Mouse (Mus musculus) embryonic facial prominence, embryonic 12.5 days (tissue): ENCODE measurements around the gene Ppp2r5e. TPM values are rescaled to one million over a fixed set of nuclear protein-coding genes. Genes with fewer than 3 reads are reported as not detected.

Source experiments
- ATAC-seq: fragments of 200-750 bp; cut with Nextera tagmentation; 2 replicates; pipeline ENCODE4 v1.8.0; 2017; ENCODE audit not compliant: insufficient number of reproducible peaks, insufficient read depth, low FRiP score, low TSS enrichment
- H3K27ac ChIP-seq: fragments of 300-500 bp; sonication (generic); 2 replicates; pipeline ENCODE4 v1.5.1; 2016; ENCODE audit warnings: mild to moderate bottlenecking
- H3K27me3 ChIP-seq: fragments of 300-500 bp; sonication (generic); 2 replicates; pipeline ENCODE4 v1.6.1; 2016; ENCODE audit warnings: mild to moderate bottlenecking, moderate library complexity
- H3K36me3 ChIP-seq: fragments of 300-500 bp; sonication (generic); 2 replicates; pipeline ENCODE4 v1.6.1; 2016; ENCODE audit warnings: mild to moderate bottlenecking
- H3K4me1 ChIP-seq: fragments of 300-500 bp; sonication (generic); 2 replicates; pipeline ENCODE4 v1.6.1; 2016
- H3K4me2 ChIP-seq: fragments of 300-500 bp; sonication (generic); replicated peaks from 2 replicates; pipeline ENCODE4 v1.6.1; 2016; ENCODE audit warnings: mild to moderate bottlenecking, moderate library complexity
- H3K4me3 ChIP-seq: fragments of 300-500 bp; sonication (generic); 2 replicates; pipeline ENCODE4 v1.5.1; 2016; ENCODE audit warnings: mild to moderate bottlenecking
- H3K9ac ChIP-seq: fragments of 300-500 bp; sonication (generic); 2 replicates; pipeline ENCODE4 v1.6.1; 2016; ENCODE audit warnings: mild to moderate bottlenecking, moderate library complexity
- H3K9me3 ChIP-seq: fragments of 300-500 bp; sonication (generic); 2 replicates; pipeline ENCODE4 v1.6.1; 2016; ENCODE audit warnings: mild to moderate bottlenecking, moderate library complexity
- WGBS: fragments of 180-500 bp; shearing (Covaris S2); methylation state at CpG from one replicate; pipeline ENCODE4 v1.1.7; 2016; 5-methylcytosine and 5-hydroxymethylcytosine counted together
- polyA plus RNA-seq: library from polyadenylated mRNA; unstranded; fragments of >200 nt; fragmentation: Nextera tagmentation; extraction: Ambion mirVana; gene quantifications from 2 replicates; pipeline ENCODE4 v1.2.1, GENCODE M21; 2016

Ppp2r5e gene
- polyA plus RNA-seq, 1 experiment from 2014 or later, result 19.2 TPM

DNA sequence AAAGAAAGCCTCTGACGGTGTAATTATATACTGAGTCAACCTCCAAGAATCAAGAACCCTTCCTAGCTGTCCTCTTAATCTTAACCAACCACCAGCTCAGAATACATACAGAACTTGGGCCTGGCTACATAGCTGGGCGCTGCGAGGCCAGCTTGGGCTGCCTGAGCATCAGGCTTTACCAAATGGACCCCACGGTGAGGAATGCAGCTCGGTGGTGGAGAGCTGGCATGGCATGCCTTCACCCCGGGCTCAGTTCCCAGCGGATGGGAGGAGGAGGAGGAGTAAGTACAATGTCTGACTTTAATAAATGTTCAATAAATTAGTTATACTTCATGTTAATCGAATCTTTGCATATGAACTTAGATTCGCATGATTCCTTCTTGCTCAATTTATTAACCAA, 47.0 kb downstream of the Ppp2r5e start:
- Histone ChIP-seq H3K9me3 (no peaks in the 10 kb centered on the region), H3K27me3 (no peaks in the 10 kb centered on the region), H3K36me3 (no peaks in the 10 kb centered on the region), H3K4me3 (no peak overlapping the region), H3K9ac (no peak overlapping the region), H3K4me2 (no peak overlapping the region), H3K4me1 (no peaks in the 10 kb centered on the region), H3K27ac (no peak overlapping the region)
- no peak for ATAC-seq
- 81% methylated on average over 9 of the region's 9 CpGs for WGBS

DNA sequence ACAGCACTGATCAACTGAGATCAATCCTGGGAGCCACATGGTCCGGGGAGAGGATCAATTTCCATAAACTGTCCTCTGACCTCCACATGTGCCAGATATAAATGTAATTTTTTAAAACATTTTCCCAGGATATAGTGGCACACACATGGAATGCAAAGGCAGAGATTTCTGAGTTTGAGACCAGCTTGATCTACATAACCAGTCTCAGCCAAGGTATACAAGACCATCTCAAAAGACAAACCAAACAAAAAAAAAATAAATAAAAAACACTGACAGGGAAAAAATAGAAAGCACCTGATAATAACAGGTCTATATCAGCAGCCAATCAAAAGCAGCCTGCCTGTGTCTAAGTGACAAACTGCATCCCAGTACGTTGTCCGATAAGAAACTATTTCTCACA, 48.9 kb downstream of the Ppp2r5e start:
- ATAC-seq, result no peak
- Histone ChIP-seq H3K27me3 (no peaks in the 10 kb centered on the region), H3K9ac (no peak overlapping the region), H3K27ac (no peak overlapping the region), H3K4me3 (no peak overlapping the region), H3K36me3 (no peaks in the 10 kb centered on the region), H3K9me3 (no peaks in the 10 kb centered on the region), H3K4me2 (no peak overlapping the region), H3K4me1 (peaks cover 6% of the 10 kb centered on the region; the same call in 1 of the 2 replicates)
- 78% methylated on average over 3 of the region's 3 CpGs for WGBS

DNA sequence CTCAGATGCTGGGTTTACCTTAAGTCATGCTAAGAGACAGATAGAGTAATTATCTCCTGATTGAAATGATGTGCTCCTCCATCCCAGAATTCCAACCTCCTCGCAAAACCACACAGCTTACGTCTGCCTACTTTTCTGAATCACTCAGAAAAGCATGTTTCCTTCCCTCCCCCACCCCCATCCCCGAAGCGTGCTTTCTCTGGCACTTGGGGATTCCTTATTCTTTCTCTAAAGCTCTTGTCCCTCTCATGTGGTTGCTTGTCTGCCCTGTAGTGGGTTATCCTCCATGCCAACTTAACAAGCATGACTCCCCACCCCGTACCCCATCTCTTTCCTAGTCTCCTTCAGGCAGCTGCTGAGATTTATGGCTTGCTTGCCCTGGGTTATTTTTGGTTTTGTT, 49.8 kb downstream of the Ppp2r5e start:
- no peak for ATAC-seq
- H3K27me3 ChIP-seq, result no peaks in the 10 kb centered on the region
- no peak overlapping the region for H3K9ac ChIP-seq
- H3K36me3 ChIP-seq, result no peaks in the 10 kb centered on the region
- no peak overlapping the region for H3K4me3 ChIP-seq
- peaks cover 6% of the 10 kb centered on the region; the same call in 1 of the 2 replicates for H3K4me1 ChIP-seq
- H3K27ac ChIP-seq, result no peak overlapping the region
- no peaks in the 10 kb centered on the region for H3K9me3 ChIP-seq
- WGBS, result 73% methylated on average over 5 of the region's 5 CpGs
- H3K4me2 ChIP-seq, result no peak overlapping the region

- H3K27ac ChIP-seq, result no peak overlapping the region
- no peaks in the 10 kb centered on the region for H3K27me3 ChIP-seq
- H3K9ac ChIP-seq, result no peak overlapping the region
- H3K4me1 ChIP-seq, result peaks cover 6% of the 10 kb centered on the region; the same call in 1 of the 2 replicates
- H3K4me3 ChIP-seq, result no peak overlapping the region
- no peaks in the 10 kb centered on the region for H3K9me3 ChIP-seq
- no peak for ATAC-seq
- H3K4me2 ChIP-seq, result no peak overlapping the region
- H3K36me3 ChIP-seq, result no peaks in the 10 kb centered on the region
- WGBS, result 98% methylated on average over 4 of the region's 4 CpGs
Observed at GRCm38 (mm10) chr12:75545431-75545925, 50.6 kb downstream of the Ppp2r5e start.

DNA sequence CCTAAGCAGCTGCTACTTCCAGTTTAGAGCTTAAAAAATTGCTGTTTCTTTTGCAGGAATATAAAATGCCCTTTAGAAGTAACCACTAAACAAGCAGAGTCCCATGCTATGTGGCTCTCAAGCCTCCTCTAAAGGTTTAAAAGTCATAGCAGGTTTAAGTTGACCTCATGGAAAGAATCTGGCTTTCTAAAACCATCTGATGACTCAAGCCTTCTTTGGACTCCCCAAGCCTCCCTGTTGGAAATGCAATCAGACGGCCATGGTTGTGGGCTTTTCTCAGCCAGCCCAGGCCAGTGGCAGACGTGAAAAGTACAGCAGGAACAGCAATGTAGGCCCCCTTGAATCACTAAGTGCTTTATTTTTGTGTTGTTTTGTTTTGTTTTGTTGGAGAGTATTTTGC, 51.4 kb downstream of the Ppp2r5e start:
- WGBS, result 76% methylated on average over 2 of the region's 2 CpGs

GRCm38 (mm10) chr12:75544259-75544658, 51.8 kb downstream of the Ppp2r5e start:
- Histone ChIP-seq H3K4me2 (no peak overlapping the region), H3K9ac (no peak overlapping the region), H3K4me1 (peaks cover 6% of the 10 kb centered on the region; the same call in 1 of the 2 replicates), H3K9me3 (no peaks in the 10 kb centered on the region), H3K27me3 (no peaks in the 10 kb centered on the region), H3K27ac (no peak overlapping the region), H3K4me3 (no peak overlapping the region), H3K36me3 (no peaks in the 10 kb centered on the region)
- WGBS, result 79% methylated on average over 2 of the region's 2 CpGs
- ATAC-seq, result no peak

More for the DNA sequence above, 51.4 kb downstream of the Ppp2r5e start:
- H3K9ac ChIP-seq, result no peak overlapping the region
- H3K9me3 ChIP-seq, result no peaks in the 10 kb centered on the region
- no peak overlapping the region for H3K27ac ChIP-seq
- H3K4me2 ChIP-seq, result no peak overlapping the region
- no peak overlapping the region for H3K4me3 ChIP-seq
- peaks cover 6% of the 10 kb centered on the region; the same call in 1 of the 2 replicates for H3K4me1 ChIP-seq
- no peaks in the 10 kb centered on the region for H3K36me3 ChIP-seq
- ATAC-seq, result no peak
- no peaks in the 10 kb centered on the region for H3K27me3 ChIP-seq

DNA sequence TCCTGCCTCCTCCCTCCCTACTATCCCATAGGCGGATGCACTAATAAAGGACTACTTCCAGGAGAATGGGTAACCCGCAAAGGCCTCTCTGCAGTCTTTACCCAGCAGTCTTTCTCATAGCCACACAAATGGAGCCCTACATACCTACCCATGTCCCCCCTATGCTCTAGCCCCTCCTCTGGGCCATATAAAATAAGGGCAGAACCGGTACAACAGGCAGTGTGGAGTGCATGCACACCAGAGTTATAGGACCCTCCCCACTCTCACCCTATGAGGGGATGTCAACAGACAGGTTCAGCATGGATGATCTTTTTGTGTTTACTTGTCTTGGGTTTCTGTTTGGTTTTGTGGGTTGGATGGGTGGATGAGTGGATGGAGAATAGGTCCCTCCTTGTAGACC, 52.7 kb downstream of the Ppp2r5e start:
- H3K27me3 ChIP-seq, result no peaks in the 10 kb centered on the region
- no peak overlapping the region for H3K27ac ChIP-seq
- no peak for ATAC-seq
- H3K4me3 ChIP-seq, result no peak overlapping the region
- no peak overlapping the region for H3K9ac ChIP-seq
- H3K4me2 ChIP-seq, result no peak overlapping the region
- 75% methylated on average over 3 of the region's 3 CpGs for WGBS
- no peaks in the 10 kb centered on the region for H3K9me3 ChIP-seq
- no peaks in the 10 kb centered on the region for H3K36me3 ChIP-seq
- H3K4me1 ChIP-seq, result peaks cover 6% of the 10 kb centered on the region; the same call in 1 of the 2 replicates

DNA sequence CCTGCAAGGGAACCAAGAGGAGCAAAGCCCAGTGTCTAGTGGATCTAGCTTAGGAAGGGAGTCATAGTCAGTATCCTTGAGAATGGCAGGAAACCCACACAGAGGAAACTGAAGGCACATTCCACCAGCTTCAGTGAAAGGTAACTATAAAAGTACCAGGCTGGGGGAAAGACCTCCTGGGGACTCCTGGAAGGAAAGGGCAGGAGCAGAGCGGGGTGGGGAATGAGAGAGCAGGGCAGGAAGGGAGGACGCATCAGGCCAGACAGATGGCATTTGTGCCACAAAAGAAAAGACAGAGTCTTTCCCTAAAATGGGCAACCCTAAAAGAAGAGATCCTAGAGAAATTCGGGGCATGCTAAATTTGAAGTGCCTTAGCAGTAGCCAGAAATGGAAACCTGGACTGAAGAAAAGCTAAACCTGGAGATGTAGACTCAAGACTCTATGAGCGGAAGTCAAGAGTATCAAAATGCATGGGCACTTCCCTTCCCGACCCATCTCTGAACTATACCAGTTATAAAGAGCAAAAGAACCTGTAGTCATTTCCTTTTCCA, 55.3 kb downstream of the Ppp2r5e start:
- no peaks in the 10 kb centered on the region for H3K27me3 ChIP-seq
- no peak overlapping the region for H3K4me2 ChIP-seq
- no peak overlapping the region for H3K4me3 ChIP-seq
- H3K9me3 ChIP-seq, result no peaks in the 10 kb centered on the region
- no peaks in the 10 kb centered on the region for H3K36me3 ChIP-seq
- no peak for ATAC-seq
- H3K9ac ChIP-seq, result no peak overlapping the region
- H3K27ac ChIP-seq, result no peak overlapping the region
- peaks cover 15% of the 10 kb centered on the region for H3K4me1 ChIP-seq
- 82% methylated on average over 5 of the region's 5 CpGs for WGBS

GRCm38 (mm10) chr12:75539228-75539627, 56.8 kb downstream of the Ppp2r5e start:
- Histone ChIP-seq H3K27ac (no peak overlapping the region), H3K9me3 (no peaks in the 10 kb centered on the region), H3K4me1 (peaks cover 15% of the 10 kb centered on the region), H3K27me3 (no peaks in the 10 kb centered on the region), H3K4me3 (no peak overlapping the region), H3K9ac (no peak overlapping the region), H3K36me3 (no peaks in the 10 kb centered on the region), H3K4me2 (no peak overlapping the region)
- WGBS, result 79% methylated on average over 3 of the region's 3 CpGs
- ATAC-seq, result no peak

DNA sequence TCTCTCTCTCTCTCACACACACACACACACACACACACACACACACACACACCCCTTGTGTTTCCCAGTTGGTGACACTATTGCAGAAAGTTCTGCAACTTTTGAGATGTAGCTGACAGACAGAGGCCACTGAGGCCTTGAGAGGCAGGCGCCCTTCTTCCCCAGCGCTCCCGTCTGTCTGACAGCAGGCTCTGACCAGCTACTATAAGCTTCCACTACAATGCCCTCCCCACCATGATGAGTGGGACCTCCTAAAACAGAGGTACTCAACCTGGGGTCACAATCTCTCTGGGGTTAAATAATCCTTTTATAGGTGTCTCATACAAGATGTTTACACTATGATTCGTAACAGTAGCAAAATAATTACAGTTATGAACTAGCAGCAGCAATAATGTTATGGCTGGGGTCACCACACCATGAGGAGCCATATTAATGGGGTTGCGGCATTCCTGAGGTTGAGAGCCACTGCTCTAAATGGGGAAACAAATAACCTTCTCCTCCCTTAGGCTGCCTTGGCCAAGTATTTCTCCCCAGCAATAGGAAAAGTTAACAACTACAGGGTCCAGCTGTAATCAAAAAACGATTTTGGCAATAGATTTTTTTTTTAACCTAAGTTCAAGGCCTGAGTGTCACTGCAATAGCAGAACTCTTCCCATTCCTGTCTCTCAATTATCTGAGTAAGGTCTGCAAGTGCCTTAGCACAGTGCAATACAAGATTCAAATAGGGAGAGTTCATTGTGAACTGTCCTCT, 58.2 kb downstream of the Ppp2r5e start:
- H3K9ac ChIP-seq, result no peak overlapping the region
- no peak overlapping the region for H3K4me2 ChIP-seq
- 70% methylated on average over 6 of the region's 6 CpGs for WGBS
- peaks cover 9% of the 10 kb centered on the region for H3K4me1 ChIP-seq
- H3K27ac ChIP-seq, result no peak overlapping the region
- H3K9me3 ChIP-seq, result no peaks in the 10 kb centered on the region
- H3K36me3 ChIP-seq, result no peaks in the 10 kb centered on the region
- no peak overlapping the region for H3K4me3 ChIP-seq
- no peak for ATAC-seq
- H3K27me3 ChIP-seq, result no peaks in the 10 kb centered on the region

DNA sequence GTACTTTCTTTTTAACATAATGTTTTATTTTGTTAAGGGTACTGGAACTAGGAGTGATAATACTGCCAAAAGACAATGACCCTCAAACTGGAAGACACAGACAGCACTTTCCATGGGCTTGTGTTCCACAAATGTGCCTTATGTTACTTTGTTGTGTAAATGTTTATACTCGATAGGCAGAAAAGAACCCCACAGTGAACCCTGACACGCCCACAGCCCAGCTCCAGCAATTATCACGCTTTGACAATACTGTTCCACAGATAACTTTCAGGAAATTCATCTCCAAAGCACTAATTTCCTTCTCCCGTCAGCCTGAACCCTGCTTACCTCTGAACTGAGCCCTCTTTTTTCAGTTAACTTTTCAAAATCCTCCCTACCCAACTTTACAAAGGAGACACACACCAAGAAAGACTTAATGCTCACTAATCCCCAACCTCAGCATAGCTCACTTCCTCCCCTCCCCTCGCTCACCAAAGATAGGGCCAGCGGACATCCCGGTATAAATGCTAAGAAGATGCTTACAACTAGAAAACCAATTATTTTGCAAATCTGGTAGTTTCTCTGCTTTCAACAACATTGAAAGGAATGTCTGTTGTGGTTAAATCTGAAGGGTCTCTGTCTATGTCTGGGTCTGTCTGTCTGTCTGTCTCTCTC, 58.9 kb downstream of the Ppp2r5e start:
- Histone ChIP-seq H3K4me1 (peaks cover 9% of the 10 kb centered on the region), H3K27ac (no peak overlapping the region), H3K27me3 (no peaks in the 10 kb centered on the region), H3K4me3 (no peak overlapping the region), H3K9me3 (no peaks in the 10 kb centered on the region), H3K36me3 (no peaks in the 10 kb centered on the region), H3K9ac (no peak overlapping the region), H3K4me2 (no peak overlapping the region)
- WGBS, result 42% methylated on average over 7 of the region's 7 CpGs
- ATAC-seq, result no peak

- Histone ChIP-seq H3K27ac (no peak overlapping the region), H3K9ac (no peak overlapping the region), H3K4me3 (no peak overlapping the region), H3K4me2 (no peak overlapping the region), H3K27me3 (no peaks in the 10 kb centered on the region), H3K9me3 (no peaks in the 10 kb centered on the region), H3K4me1 (peaks cover 9% of the 10 kb centered on the region), H3K36me3 (no peaks in the 10 kb centered on the region)
- ATAC-seq, result no peak
- 83% methylated on average over 7 of the region's 7 CpGs for WGBS
Observed at GRCm38 (mm10) chr12:75536566-75536965, 59.5 kb downstream of the Ppp2r5e start.
